Mouse (Mus musculus) midbrain, embryonic 12.5 days (tissue): Measurements from ENCODE around the gene C5ar2. TPM values are rescaled to one million over a fixed set of nuclear protein-coding genes. Genes with fewer than 3 reads are reported as not detected.

Experiments
- ATAC-seq: fragments of 200-750 bp; cut with Nextera tagmentation; 2 replicates; pipeline ENCODE4 v1.8.0; 2017; ENCODE audit warnings: low read depth, moderate TSS enrichment, moderate library complexity; ENCODE audit not compliant: low FRiP score
- H3K27ac ChIP-seq: fragments of 300-500 bp; sonication (generic); replicated peaks from 2 replicates; pipeline ENCODE4 v1.5.1; 2016; ENCODE audit warnings: mild to moderate bottlenecking
- H3K27me3 ChIP-seq: fragments of 300-500 bp; sonication (generic); 2 replicates; pipeline ENCODE4 v1.6.1; 2016; ENCODE audit warnings: mild to moderate bottlenecking
- H3K36me3 ChIP-seq: fragments of 300-500 bp; sonication (generic); 2 replicates; pipeline ENCODE4 v1.6.1; 2016
- H3K4me1 ChIP-seq: fragments of 300-500 bp; sonication (generic); 2 replicates; pipeline ENCODE4 v1.6.1; 2016
- H3K4me2 ChIP-seq: fragments of 300-500 bp; sonication (generic); replicated peaks from 2 replicates; pipeline ENCODE4 v1.6.1; 2016; ENCODE audit warnings: mild to moderate bottlenecking, moderate library complexity
- H3K4me3 ChIP-seq: fragments of 300-500 bp; sonication (generic); 2 replicates; pipeline ENCODE4 v1.5.1; 2016; ENCODE audit warnings: mild to moderate bottlenecking
- H3K9ac ChIP-seq: fragments of 300-500 bp; sonication (generic); replicated peaks from 2 replicates; pipeline ENCODE4 v1.6.1; 2016; ENCODE audit warnings: mild to moderate bottlenecking, moderate library complexity
- H3K9me3 ChIP-seq: fragments of 300-500 bp; sonication (generic); 2 replicates; pipeline ENCODE4 v1.6.1; 2016; ENCODE audit warnings: mild to moderate bottlenecking
- WGBS: fragments of 180-500 bp; shearing (Covaris S2); methylation state at CpG from one replicate; pipeline ENCODE4 v1.1.7; 2016; 5-methylcytosine and 5-hydroxymethylcytosine counted together
- polyA plus RNA-seq: library from polyadenylated mRNA; unstranded; fragments of >200 nt; fragmentation: Nextera tagmentation; extraction: Ambion mirVana; gene quantifications from 2 replicates; pipeline ENCODE4 v1.2.1, GENCODE M21; 2016

C5ar2 gene
- polyA plus RNA-seq: 0.11 TPM in 1 of 2 replicates, not detected in the other

DNA sequence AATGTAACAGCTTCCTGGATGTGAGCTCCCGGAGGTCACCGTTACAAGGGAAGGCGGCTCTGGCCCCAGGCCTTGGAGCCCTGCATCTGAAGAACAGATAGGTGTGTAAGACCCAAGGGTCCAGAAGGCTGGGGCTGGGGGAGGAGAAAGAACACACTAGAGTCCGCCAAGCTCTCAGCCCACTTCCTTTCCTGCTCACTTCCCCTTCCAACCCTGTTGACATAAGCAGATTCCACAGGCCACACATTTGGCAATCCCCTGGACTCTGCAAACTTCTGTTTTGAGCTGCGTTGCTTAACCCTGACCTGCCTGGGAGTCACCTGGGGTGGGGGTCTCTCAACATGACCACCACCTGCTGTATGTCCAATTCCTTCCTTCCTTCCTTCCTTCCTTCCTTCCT is at the start of gene C5ar2:
Gene C5ar2 (minus strand): TSS at position 88 of the 400 bp plus-strand sequence.
- Histone ChIP-seq H3K9me3 (no peaks in the 10 kb centered on the region), H3K4me3 (no peak within 1 kb of the TSS), H3K4me1 (no peaks in the 10 kb centered on the region), H3K36me3 (no peaks in the 10 kb centered on the region), H3K9ac (no peak within 1 kb of the TSS), H3K4me2 (no peak within 1 kb of the TSS), H3K27ac (no peak within 1 kb of the TSS), H3K27me3 (no peaks in the 10 kb centered on the region)
- no peak for ATAC-seq
- 82% methylated on average over 5 of the region's 5 CpGs for WGBS

DNA sequence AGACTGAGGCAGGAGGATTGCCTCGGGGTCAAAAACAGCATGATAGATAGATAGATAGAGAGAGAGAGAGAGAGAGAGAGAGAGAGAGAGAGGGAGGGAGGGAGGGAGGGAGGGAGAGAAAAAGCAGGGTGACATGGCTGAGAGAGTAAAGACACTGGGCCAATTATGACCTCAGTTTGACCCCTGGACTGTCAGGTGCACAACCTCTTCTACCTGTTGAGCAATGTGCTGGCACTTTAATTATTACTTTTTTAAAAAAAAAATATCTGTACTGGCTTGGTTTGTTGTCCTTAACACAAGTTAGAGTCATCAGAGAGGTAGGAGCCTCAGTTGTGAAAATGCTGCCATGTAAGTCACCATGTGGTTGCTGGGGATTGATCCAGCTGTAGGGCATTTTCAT is 43.8 kb upstream of the C5ar2 start:
- no peak overlapping the region for H3K9ac ChIP-seq
- no peak for ATAC-seq
- 80% methylated on average over 1 of the region's 1 CpGs for whole genome bisulfite sequencing
- H3K4me1 ChIP-seq: peaks cover 12% of the 10 kb centered on the region
- peaks cover 15% of the 10 kb centered on the region for H3K36me3 ChIP-seq
- H3K4me3 ChIP-seq: no peak overlapping the region
- H3K27me3 ChIP-seq: no peaks in the 10 kb centered on the region
- no peak overlapping the region for H3K27ac ChIP-seq
- H3K9me3 ChIP-seq: no peaks in the 10 kb centered on the region
- no peak overlapping the region for H3K4me2 ChIP-seq

- no peak for ATAC-seq
- H3K36me3 ChIP-seq: peaks cover 23% of the 10 kb centered on the region
- 83% methylated on average over 2 of the region's 2 CpGs for WGBS
- H3K27me3 ChIP-seq: no peaks in the 10 kb centered on the region
- peak overlapping the region; percentile 93 for H3K27ac ChIP-seq
- peak overlapping the region; percentile 71 for H3K9ac ChIP-seq
- peaks cover 12% of the 10 kb centered on the region for H3K4me1 ChIP-seq
- H3K9me3 ChIP-seq: no peaks in the 10 kb centered on the region
- H3K4me3 ChIP-seq: peak overlapping the region; percentile 82
- H3K4me2 ChIP-seq: peak overlapping the region; percentile 49
Measured at GRCm38 (mm10) chr7:16287016-16287415, 43.1 kb upstream of the C5ar2 start.

- Histone ChIP-seq H3K27me3 (no peaks in the 10 kb centered on the region), H3K4me3 (peak within 1 kb of the TSS; percentile 82), H3K9ac (peak within 1 kb of the TSS; percentile 71), H3K4me1 (peaks cover 12% of the 10 kb centered on the region), H3K27ac (peak within 1 kb of the TSS; percentile 93), H3K4me2 (peak within 1 kb of the TSS; percentile 49), H3K36me3 (peaks cover 30% of the 10 kb centered on the region), H3K9me3 (no peaks in the 10 kb centered on the region)
- WGBS: under 1% methylated on average over 55 of the region's 70 CpGs
- peak; percentile 93 for ATAC-seq
Measured at GRCm38 (mm10) chr7:16286026-16286961, 42.3 kb upstream of the C5ar2 start, which contains the start of gene Ccdc9. Ccdc9 (minus strand) TSS chr7:16286795.

- peak overlapping the region; percentile 49 for H3K4me2 ChIP-seq
- peak overlapping the region; percentile 82 for H3K4me3 ChIP-seq
- H3K27me3 ChIP-seq: no peaks in the 10 kb centered on the region
- no peak overlapping the region; the same call in 1 of the 2 replicates for H3K9ac ChIP-seq
- peak overlapping the region; percentile 11; the same call in 1 of the 2 replicates for H3K27ac ChIP-seq
- ATAC-seq: peak; percentile 63
- no peaks in the 10 kb centered on the region for H3K9me3 ChIP-seq
- 6% methylated on average over 14 of the region's 14 CpGs for WGBS
- peaks cover 38% of the 10 kb centered on the region for H3K36me3 ChIP-seq
- H3K4me1 ChIP-seq: peaks cover 12% of the 10 kb centered on the region
Measured at GRCm38 (mm10) chr7:16285450-16286025, 41.6 kb upstream of the C5ar2 start.

GRCm38 (mm10) chr7:16284904-16285303 is 41.0 kb upstream of the C5ar2 start:
- H3K4me3 ChIP-seq: 0 out of 2 replicates have a peak overlapping the region, but pooled peaks have one; percentile 82
- no peak overlapping the region; the same call in 1 of the 2 replicates for H3K4me2 ChIP-seq
- no peak for ATAC-seq
- no peak overlapping the region; the same call in 1 of the 2 replicates for H3K9ac ChIP-seq
- H3K9me3 ChIP-seq: no peaks in the 10 kb centered on the region
- no peaks in the 10 kb centered on the region for H3K27me3 ChIP-seq
- 84% methylated on average over 9 of the region's 9 CpGs for WGBS
- H3K27ac ChIP-seq: no peak overlapping the region
- H3K4me1 ChIP-seq: peaks cover 12% of the 10 kb centered on the region
- H3K36me3 ChIP-seq: peaks cover 44% of the 10 kb centered on the region

- H3K27ac ChIP-seq: no peak overlapping the region
- ATAC-seq: no peak
- H3K27me3 ChIP-seq: no peaks in the 10 kb centered on the region
- H3K4me2 ChIP-seq: no peak overlapping the region
- 90% methylated on average over 8 of the region's 8 CpGs for WGBS
- H3K36me3 ChIP-seq: peaks cover 50% of the 10 kb centered on the region
- H3K4me1 ChIP-seq: peaks cover 12% of the 10 kb centered on the region
- no peak overlapping the region for H3K9ac ChIP-seq
- no peak overlapping the region for H3K4me3 ChIP-seq
- no peaks in the 10 kb centered on the region for H3K9me3 ChIP-seq
Measured at GRCm38 (mm10) chr7:16284001-16284400, 40.0 kb upstream of the C5ar2 start.

DNA sequence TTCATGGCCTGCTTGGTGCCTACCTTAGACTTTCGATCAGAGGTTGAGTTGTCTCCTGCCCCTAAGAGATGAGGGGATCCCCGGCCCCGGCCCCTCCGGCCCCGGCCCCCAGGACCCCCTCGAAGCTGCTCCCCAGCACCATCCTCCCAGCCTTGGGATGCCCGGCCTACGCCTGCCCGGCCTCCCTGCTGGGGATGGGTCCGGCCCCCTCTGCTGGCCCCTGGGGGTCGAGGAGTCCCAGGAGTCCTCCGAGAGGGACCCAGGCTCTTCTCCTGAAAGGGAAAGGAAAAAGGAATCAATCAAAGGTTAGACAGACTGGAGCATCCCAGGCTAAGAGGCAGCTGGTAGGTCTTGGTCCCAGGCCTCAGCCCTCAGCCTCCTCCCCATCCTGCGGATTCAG is 38.4 kb upstream of the C5ar2 start:
- ATAC-seq: no peak
- no peak overlapping the region for H3K9ac ChIP-seq
- no peak overlapping the region for H3K27ac ChIP-seq
- H3K36me3 ChIP-seq: peaks cover 67% of the 10 kb centered on the region
- H3K4me1 ChIP-seq: peaks cover 12% of the 10 kb centered on the region
- H3K4me3 ChIP-seq: no peak overlapping the region
- no peak overlapping the region for H3K4me2 ChIP-seq
- no peaks in the 10 kb centered on the region for H3K9me3 ChIP-seq
- WGBS: 94% methylated on average over 13 of the region's 13 CpGs
- H3K27me3 ChIP-seq: no peaks in the 10 kb centered on the region

DNA sequence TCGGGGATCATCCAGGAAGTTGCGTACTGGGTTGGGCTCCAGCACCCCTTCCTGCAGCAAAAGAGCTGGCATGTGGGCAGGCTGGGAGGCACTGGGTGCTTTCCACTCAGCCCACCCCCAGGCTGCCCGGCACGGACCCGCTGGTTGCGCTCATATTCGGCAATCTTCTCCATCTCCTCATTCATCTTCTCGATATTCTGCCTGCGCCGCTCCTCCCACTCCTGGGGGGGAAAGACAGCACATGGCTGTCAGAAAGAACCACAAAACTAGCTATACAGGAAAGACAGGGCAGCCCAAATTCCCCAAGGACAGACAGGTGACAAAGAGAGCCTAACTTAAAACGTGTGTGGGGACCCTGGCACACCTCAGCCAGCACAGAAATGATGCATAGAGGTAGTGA is 36.8 kb upstream of the C5ar2 start:
- peaks cover 7% of the 10 kb centered on the region for H3K4me1 ChIP-seq
- H3K36me3 ChIP-seq: peaks cover 83% of the 10 kb centered on the region
- H3K4me3 ChIP-seq: no peak overlapping the region
- peaks cover 2% of the 10 kb centered on the region; the same call in 1 of the 2 replicates for H3K27me3 ChIP-seq
- H3K4me2 ChIP-seq: no peak overlapping the region
- 91% methylated on average over 11 of the region's 11 CpGs for WGBS
- H3K9me3 ChIP-seq: no peaks in the 10 kb centered on the region
- ATAC-seq: no peak
- no peak overlapping the region for H3K27ac ChIP-seq
- no peak overlapping the region for H3K9ac ChIP-seq

GRCm38 (mm10) chr7:16274922-16275890 is 31.3 kb upstream of the C5ar2 start:
- Histone ChIP-seq H3K27me3 (peaks cover 22% of the 10 kb centered on the region), H3K4me2 (no peak overlapping the region), H3K9me3 (no peaks in the 10 kb centered on the region), H3K4me1 (peaks cover 24% of the 10 kb centered on the region), H3K4me3 (no peak overlapping the region), H3K36me3 (peaks cover 48% of the 10 kb centered on the region), H3K9ac (no peak overlapping the region), H3K27ac (no peak overlapping the region)
- 89% methylated on average over 10 of the region's 10 CpGs for WGBS
- ATAC-seq: no peak

GRCm38 (mm10) chr7:16273766-16274140 is 29.8 kb upstream of the C5ar2 start:
- peak overlapping the region; percentile 91 for H3K27ac ChIP-seq
- H3K4me1 ChIP-seq: peaks cover 24% of the 10 kb centered on the region
- ATAC-seq: peak; percentile 76
- H3K9ac ChIP-seq: peak overlapping the region; percentile 71; the same call in 1 of the 2 replicates
- peak overlapping the region; percentile 66 for H3K4me3 ChIP-seq
- under 1% methylated on average over 18 of the region's 18 CpGs for WGBS
- H3K36me3 ChIP-seq: peaks cover 36% of the 10 kb centered on the region
- peak overlapping the region; percentile 84 for H3K4me2 ChIP-seq
- H3K9me3 ChIP-seq: no peaks in the 10 kb centered on the region
- H3K27me3 ChIP-seq: peaks cover 29% of the 10 kb centered on the region
